Mouse (Mus musculus) adrenal gland, postnatal 36 days (tissue): ENCODE data around the gene Gabrb1. TPM values are rescaled to one million over a fixed set of nuclear protein-coding genes. Genes with fewer than 3 reads are reported as not detected.

Experiments used
- DNase-seq, 2 experiments: peaks; one replicate each; pipeline ENCODE4 v3.0.0; 2021; ENCODE audit warnings: mixed read lengths in 1 of 2
- long read RNA-seq, 2 experiments: library from polyadenylated mRNA; stranded (forward); transcript quantifications; one replicate each; pipeline ENCODE4 v2.0.0; 2021; ENCODE audit warnings: borderline sequencing depth in 2 of 2
- total RNA-seq, 2 experiments: library from RNA; stranded (reverse); gene quantifications; 2 replicates each; pipeline ENCODE4 v1.2.3; 2021

Gene Gabrb1
- under 1 TPM; 0.26 to 0.56 TPM for total RNA-seq
- long read RNA-seq, experiment 1, partial matches to known transcripts, result 0 of 1 reads
- long read RNA-seq, experiment 1, other reads (novel, unspliced or antisense), result 1 of 1 reads
- long read RNA-seq, experiment 2, result 0 reads

- peak; percentile 51 to 56 for DNase-seq
Observed at GRCm38 (mm10) chr5:71657482-71658114, at the start of gene Gabrb1. Gene Gabrb1 (plus strand): TSS chr5:71658113.

- no peak for DNase-seq
Observed at GRCm38 (mm10) chr5:71608735-71609134, 49.2 kb upstream of the Gabrb1 start.

GRCm38 (mm10) chr5:71614311-71614710, 43.6 kb upstream of the Gabrb1 start:
- no peak for DNase-seq

- DNase-seq, result no peak
Observed at GRCm38 (mm10) chr5:71616734-71617133, 41.2 kb upstream of the Gabrb1 start.

- no peak for DNase-seq
Observed at GRCm38 (mm10) chr5:71627820-71628219, 30.1 kb upstream of the Gabrb1 start.

- no peak for DNase-seq
Observed at GRCm38 (mm10) chr5:71639804-71640203, 18.1 kb upstream of the Gabrb1 start.

GRCm38 (mm10) chr5:71648108-71648507, 9.8 kb upstream of the Gabrb1 start:
- DNase-seq, result no peak

GRCm38 (mm10) chr5:71654056-71654455, 3.9 kb upstream of the Gabrb1 start:
- no peak for DNase-seq

- DNase-seq, result no peak
Observed at GRCm38 (mm10) chr5:71656771-71657170, 1.1 kb upstream of the Gabrb1 start.

GRCm38 (mm10) chr5:71658115-71658497, 193 bp downstream of the Gabrb1 start, which contains the start of gene Gabra4:
Gene Gabra4 (minus strand): TSS chr5:71658308.
- DNase-seq, result peak; percentile 12 to 30

GRCm38 (mm10) chr5:71665593-71665992, 7.7 kb downstream of the Gabrb1 start:
- DNase-seq, result no peak

- peak; percentile 63 to 68 for DNase-seq
Observed at GRCm38 (mm10) chr5:71699696-71700467, 42.0 kb downstream of the Gabrb1 start.

GRCm38 (mm10) chr5:71700468-71701272, 42.8 kb downstream of the Gabrb1 start:
- peak; percentile 55 to 70 for DNase-seq

- no peak for DNase-seq
Observed at GRCm38 (mm10) chr5:71701273-71701614, 43.3 kb downstream of the Gabrb1 start.

- no peak for DNase-seq
Observed at GRCm38 (mm10) chr5:71732931-71733792, 75.2 kb downstream of the Gabrb1 start.

- DNase-seq, result no peak
Observed at GRCm38 (mm10) chr5:71747411-71747810, 89.5 kb downstream of the Gabrb1 start.

GRCm38 (mm10) chr5:71753966-71754365, 96.1 kb downstream of the Gabrb1 start:
- no peak for DNase-seq

GRCm38 (mm10) chr5:71761105-71761504, 103.2 kb downstream of the Gabrb1 start:
- DNase-seq, result no peak

- DNase-seq, result no peak
Observed at GRCm38 (mm10) chr5:71781514-71782179, 123.7 kb downstream of the Gabrb1 start.

- no peak for DNase-seq
Observed at GRCm38 (mm10) chr5:71822862-71823261, 164.9 kb downstream of the Gabrb1 start.

GRCm38 (mm10) chr5:71828342-71828741, 170.4 kb downstream of the Gabrb1 start:
- no peak for DNase-seq
